Mouse (Mus musculus) left cerebral cortex, adult 11 months (tissue): ENCODE results near the gene Ewsr1.

Source experiments
- DNase-seq: peaks from one replicate; pipeline ENCODE4 v3.0.0; 2022; ENCODE audit warnings: low spot score

Gene Ewsr1

DNA sequence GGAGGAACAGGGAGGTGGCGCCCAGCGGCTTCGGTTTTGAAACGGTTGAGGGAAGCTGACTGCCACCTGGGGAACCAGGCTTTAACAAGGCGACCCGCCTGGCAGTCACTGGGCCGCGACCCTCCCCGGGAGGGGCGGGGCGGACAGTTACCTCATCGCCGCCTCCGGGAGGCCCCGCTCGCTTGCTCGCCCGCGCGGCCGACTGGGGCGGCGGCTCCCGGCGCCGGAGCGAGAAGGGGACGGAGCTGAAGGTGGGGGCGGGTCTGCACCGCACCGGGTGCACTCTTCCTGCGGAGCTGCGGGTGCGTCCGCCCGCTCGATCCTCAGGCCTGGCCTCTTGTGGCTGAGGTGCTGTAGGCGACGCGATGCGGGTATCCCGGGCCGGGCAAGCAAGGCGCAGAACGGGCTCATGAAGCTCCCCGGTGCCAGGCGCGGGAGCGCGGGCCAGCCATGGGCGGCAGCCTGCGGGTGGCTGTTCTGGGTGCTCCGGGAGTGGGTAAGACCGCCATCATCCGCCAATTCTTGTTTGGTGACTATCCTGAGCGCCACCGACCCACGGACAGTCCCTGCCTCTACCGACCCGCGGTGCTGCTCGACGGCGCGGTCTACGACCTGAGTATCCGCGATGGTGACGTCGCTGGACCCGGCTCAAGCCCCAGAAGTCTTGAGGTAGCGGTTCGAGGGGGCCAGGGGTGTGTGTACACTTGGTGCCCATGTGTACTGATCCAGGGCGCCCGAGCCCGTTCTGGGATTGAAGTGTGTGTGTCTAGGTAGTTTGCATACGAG lies 41.0 kb downstream of the Ewsr1 start, which contains the start of gene Rasl10a:
Rasl10a (plus strand) TSS at position 273 of the 786 bp plus-strand sequence.
- no peak for DNase-seq

DNA sequence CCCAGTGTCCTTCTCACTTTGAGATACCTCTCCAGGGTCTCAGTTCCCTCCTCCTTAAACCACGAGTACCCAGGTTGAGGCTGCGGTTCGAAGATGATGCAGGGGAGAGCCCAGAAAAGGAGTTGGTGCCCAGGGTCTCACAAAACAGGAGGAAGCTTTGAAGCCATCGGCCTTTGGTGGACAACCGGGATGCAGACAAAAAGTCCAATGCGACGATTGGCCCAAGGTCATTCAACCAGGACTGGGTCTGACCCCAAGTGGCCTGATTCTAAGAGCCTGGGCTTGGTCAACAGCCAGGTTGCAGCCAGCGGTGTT lies 41.6 kb downstream of the Ewsr1 start:
- no peak for DNase-seq

DNA sequence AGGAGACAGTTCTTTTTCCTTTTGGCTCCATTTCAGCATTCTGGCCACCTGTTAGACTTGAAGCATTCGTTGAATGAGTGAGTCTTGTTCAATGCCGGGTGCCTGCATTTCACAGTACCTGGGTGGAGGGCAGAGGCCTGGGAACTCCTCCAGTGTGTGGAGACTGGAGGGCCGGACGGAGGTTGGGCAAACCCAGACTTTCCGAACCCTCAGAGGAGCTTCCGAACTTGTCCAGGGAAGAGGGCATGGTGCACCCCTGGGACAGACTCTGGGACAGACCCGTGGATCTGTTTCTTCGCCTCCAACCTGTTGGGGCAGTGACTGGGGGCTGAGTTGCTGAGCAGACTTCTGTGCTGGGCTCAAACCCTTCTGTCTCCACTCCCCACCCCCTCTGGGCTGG lies 42.0 kb downstream of the Ewsr1 start:
- no peak for DNase-seq

DNA sequence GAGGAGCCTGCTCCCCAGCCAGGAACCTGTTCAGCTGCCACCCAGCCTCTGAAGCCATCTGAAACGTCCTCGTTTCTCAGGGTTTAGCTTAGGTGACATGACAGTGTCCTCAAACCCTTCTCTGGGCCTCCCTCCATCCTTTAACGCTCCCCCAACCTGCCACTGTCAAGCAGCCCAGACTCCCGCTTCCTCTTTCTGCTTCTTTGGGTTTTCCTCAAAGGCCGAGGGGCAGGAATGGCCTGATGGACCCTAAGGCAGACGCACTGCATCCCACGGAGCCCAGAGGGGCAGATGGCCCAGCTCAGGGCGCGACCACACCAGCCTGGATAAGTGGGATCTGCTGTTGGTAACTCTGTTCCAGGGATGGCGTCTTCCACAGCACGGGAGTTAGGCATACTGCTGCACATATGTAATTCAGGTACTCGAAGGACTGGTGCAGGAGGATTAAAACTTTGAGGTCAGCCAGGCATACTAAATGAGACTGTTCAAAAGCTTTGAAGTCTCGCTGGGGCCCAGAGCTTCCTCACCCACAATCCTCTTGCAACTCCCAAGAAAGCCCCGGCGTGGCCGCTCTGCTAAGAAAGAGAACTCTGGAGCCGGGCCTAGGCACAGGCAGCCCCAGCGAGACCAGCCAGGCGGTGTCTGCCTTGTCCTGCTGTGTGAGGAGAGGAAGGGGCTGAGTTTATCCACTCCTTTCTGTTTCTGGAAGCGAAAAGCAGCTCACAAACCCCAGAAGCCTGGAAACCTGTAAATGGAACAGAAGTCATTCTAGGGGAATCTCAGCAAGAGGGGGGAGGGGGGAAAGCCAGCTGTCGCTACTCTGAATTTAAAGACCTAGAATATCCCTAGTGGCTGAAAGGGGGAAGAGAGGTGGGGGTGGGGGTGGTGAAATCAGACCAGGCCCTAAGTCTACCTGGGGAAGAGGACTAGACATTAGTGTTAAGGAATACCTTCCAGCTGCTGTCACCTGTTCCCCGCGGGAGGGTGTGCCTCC lies 42.8 kb downstream of the Ewsr1 start:
- DNase-seq: no peak

DNA sequence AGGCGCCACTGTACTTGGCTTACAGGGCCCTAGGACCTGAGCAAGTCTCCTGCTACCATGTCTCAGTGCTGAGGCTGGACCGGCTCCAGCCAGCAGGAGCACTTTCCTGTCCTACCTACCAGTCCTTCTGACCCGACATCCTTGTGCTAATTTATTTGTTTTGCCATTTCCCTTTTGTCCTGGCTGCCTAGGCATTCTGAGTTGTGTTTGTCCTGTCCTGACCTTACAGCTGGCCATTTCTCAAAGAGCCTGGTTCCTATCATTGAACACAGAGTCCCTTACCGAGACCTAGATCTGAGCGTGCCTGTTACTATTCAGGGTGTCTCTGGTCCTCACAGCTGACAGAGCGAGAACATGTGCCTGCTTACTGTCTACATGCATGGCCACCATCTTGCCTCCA lies 44.2 kb downstream of the Ewsr1 start:
- no peak for DNase-seq

DNA sequence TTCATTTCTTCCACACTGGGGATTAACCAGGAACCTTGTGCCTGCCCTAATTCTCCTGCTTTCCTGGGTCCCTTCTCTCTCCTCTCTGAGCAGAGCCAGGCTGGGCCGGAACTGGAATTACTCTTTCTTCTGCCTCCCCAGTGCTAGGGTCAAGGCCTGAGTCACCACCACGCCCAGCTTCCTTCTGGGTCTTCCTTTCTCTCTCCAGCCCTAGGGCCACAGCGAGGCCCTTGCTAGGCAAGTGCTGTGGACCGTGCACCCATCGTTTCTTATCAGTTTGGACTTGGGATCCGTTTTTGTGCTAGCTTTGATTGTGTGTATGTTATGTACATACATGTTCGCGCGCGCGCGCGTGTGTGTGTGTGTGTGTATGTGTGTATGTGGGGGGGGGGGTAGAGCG lies 44.9 kb downstream of the Ewsr1 start:
- no peak for DNase-seq

DNA sequence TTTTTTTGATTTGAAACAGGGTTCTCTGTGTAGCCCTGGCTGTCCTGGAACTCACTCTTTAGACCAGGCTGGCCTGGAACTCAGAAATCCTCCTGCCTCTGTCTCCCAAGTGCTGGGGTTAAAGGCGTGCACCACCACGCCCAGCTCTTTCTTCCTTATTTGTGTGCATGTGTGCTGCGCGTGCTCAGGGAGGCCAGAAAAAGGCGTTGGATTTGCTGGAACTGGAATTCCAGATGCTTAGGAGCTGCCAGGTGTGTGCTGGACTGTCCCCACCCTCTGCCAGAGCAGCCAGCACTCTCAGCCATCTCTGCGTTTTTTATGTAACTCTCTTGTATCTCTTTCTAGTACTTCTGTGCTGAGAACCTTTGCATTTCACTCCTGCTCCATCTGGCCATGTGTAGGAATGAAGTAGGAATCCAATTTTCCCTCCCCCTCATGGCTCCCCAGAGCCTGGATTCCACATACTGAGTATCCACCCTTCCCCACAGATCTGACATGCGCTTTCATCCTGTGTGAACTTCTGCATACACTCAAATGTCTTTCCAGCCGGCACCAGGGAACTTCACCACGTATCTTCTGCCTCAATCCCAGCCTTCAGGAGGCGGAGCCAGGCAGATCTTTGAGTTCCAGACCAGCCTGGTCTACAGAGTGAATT lies 46.7 kb downstream of the Ewsr1 start:
- DNase-seq: peak; percentile 73

DNA sequence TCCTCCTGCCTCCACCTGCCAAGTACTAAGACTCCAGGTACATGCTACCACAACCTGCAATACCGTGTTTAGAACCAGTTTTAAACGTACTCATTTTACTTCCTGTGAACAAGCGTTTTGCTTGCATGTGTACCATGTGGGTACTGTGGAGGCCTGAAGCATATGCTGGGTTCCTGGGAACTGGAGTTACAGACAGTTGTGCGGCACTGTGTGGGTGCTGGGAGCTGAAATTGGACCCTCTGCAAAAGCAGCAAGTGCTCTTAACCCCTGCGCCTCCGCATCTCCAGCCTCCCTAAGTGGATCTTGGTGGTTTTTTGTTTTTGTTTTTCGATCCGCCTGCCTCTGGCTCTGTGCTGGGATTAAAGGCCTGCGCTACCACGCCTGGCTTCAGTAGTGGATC lies 47.4 kb downstream of the Ewsr1 start:
- DNase-seq: no peak

DNA sequence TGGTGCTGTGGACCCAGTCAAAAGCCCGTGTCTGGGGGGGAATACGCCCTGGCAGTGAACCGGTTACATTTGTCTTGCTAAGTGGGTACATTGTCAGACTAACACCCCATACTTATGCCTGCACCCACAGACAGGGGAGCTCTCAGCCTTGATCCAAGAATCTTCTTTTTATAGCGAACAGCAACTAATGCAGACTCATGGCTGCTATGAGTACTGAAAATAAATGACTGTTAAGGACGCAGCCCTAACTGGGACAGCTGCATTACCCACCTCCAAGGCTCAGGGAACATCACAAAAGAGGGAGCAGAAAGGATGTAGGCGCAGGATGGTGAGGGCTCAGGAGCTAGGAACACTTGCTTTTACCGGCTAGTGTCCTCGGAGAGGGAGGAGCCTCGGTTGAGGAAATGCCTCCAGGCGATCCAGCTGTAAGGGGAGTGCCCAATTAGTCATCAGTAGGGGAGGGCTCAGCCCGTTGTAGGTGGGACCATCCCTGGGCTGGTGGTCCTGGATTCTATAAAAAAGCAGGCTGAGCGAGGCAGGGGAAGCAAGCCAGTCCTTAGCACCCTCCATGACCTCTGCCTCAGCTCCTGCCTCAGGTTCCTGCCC lies 52.6 kb downstream of the Ewsr1 start:
- no peak for DNase-seq

DNA sequence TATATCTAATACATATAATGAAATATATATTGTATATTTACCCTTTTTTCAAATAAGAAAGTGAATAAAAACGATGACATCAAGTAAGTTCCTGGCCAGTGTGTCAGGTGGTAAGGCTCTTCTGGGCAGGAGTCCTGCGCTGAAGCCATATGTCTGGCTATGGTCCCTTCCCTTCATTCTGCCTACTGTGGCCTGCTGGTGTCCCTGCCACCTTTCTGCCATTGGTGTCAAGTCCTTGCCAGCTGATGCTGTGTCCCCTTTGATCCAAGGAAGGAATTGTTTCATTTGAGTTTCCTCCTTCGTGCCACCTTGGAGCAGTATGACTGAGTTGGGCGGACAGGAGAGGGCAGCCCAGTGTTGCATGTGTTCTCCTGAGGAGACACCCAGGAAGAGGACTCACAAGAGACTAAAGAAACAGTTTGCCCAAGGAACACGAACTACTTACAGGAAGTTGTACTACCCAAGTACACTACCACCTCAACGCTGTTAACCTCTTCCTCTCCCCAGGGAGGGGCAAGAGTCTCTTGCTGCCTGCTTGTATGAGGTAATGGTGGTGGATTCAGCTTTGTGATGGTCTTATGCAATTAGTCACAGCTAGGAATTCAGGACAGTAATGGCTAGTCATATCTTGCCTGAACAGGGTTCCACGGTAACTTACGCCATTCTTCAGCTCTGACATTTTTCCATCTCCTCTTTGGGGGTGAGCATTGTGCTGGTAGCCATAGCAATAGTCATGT lies 56.3 kb downstream of the Ewsr1 start:
- DNase-seq: no peak

DNA sequence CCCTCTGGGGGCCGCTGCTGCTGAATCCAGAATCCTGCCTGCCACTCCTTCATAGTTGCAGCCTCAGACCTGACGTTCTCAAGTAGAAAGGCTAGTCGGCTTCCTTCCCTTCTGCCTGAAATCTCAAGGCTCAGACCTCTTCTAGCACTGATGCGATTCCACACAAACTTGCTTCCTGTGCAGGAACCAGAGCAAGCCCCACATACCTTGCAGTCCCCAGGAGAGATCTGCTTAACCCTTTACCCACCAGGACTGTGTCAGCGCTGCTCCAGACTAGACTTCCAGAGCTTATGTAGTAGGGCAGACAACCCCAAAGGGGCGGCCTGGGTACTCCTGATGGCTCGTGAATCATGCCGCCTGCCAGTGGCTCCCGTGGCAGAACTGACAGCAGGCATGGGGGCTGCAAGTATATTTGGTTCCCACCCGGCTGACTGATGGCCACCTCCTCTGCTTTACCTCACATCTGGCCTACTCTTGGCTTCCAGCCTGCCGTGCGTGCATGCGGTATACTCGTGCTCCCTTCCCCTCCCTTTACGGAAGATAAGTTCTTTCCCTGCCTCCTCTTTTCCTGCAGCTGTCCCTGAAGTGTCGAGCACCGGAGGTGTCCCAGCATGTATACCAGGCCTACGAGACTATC lies 57.8 kb downstream of the Ewsr1 start:
- no peak for DNase-seq

DNA sequence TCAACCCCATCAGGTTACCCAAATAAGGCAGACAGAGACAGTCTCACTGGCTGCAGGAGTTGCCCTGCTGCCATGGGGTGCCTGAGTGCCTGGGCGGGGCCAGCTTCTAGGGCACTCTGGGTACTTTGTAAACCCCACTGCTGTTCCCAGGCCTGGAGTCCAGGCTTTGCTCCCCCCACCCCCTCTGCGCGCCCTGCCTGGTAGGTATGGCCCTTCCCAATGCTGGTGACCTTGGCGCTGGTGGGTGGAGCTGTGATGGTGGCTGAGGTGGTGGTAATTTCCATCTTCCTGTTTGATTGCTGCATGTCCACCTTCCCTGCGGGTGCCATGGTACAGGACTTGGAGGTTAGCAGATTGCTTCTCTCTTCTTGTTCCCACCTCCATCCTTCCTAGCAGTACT lies 58.5 kb downstream of the Ewsr1 start:
- DNase-seq: no peak

DNA sequence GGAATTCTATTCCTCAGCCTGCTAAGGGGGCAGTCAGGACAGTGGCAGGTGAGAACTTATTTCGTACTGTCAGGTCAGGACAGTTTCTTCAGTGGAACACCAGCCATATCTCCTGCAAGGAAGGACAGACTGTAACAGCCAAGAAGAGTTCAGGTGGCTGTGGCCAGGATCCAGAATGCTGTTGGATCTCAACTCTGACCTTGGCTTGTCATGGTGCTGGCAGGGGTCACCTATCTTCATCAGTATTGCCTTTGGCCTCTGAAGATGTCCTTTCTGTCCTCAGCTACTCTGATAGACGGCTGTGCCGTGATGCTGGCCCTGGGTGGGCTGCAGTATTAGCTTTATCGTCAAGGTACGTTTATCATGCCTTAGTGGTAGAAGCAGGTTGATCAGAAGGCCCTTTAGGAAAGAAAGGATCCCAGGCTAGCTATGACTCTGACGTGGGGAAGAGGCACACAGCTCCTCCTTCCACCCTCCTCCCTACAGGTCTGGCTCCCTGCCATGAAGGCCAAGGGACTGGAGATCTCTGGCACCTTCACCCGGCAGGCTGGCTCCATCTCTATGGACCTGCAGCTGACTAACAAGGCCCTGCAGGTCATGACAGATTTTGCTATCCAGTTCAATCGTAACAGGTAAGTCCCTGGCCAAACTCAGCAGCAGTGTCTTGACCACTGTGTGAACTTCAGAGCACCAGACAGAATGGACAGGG lies 61.8 kb downstream of the Ewsr1 start:
- DNase-seq: no peak

DNA sequence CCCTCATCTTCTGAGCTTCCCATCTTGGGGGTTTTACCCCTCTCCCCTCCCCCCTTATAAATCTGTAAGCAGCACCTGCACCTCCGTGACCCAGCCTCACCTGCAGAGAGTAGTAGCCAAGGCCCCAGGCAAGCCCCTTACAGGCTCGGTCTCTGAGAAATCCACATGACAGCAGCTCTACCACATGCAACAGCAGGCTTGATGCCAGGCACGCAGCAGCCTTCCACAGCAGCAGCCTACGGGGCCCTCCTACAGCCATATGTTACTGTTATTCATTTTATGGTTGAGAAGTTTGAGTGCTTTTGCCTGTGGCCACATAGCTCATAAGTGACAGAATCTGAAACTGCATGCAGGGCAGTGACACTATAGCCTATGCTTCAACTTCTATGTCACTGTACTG lies 63.6 kb downstream of the Ewsr1 start:
- peak; percentile 74 for DNase-seq

DNA sequence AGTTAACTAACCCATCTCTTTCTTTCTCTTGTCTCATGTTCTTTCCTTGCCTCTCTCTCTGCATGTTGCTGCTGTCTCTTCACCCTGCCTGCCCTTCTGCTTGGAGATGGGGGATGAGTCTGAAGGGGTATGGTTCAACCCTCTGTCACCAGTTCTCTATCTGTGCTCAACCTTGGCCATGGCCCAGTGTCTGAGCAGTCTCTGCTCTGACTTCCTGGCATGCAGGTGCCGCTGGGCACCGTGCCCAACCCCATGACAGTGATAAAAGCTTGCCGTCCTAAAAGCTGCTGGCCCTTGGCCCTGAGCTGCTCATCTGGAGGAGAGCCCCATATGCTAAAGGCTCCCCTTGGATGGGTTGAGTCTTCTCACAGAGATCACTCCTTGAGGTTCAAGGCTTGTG lies 65.9 kb downstream of the Ewsr1 start:
- DNase-seq: no peak

DNA sequence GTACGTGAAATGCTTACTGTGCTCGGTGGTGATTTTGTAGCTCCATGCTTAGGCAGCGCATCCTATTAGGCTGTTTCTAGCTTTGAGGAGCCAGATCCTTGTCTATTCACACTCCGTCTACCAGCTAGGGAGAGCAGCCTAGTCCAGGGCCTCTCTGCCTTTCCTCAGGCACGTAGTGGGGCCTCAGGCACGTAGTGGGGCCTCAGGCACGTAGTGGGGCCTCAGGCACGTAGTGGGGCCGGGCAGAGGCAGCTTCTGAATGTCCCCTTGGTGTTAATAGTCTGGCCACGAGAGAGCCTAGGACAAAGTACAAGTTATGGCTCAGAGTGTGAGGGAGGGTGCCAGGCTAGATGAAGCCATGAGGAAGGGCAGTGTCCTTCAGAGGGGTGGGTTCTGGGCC lies 66.4 kb downstream of the Ewsr1 start:
- DNase-seq: no peak

DNA sequence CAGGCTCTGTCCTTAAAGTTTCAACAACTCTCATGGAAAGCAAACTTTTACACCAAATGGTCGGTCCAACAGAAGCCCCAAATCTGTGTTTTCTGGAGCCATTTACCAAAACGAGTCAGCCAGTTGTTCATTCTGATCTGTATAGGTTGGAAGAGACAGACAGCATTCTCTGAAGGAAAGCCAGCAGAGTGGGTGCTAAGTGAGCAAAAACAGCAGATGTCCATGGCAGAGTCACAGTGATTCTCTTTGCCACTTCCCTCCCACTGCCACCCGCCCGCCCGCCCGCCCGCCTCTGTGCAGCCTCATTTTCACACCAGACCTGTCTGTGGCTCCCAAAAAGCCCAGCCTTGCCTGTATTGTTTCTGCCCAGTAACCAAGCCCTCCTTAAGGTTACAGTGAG lies 70.8 kb downstream of the Ewsr1 start:
- DNase-seq: peak; percentile 58

DNA sequence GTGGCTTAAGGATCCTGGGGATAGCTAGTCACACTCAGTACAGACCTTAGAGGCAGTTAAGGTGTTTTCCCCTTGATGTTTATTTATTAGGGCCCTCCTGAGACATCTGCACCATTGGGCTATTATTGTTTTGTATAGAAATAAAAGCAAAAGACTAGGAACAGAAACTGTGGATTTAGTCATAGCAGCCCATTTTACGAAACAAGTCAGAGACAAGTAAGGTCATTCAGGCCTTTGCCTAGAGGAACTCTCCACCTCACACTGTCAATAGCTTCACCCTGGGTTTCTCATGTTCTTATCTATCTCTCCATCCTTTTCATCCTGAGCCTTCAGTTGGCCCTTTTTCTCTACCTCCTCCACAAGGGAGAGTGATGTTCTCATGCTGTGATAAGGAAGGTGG lies 74.0 kb downstream of the Ewsr1 start:
- DNase-seq: no peak
